Mouse (Mus musculus): ENCODE results near the gene Asxl1. TPM values are rescaled to one million over a fixed set of nuclear protein-coding genes. Genes with fewer than 3 reads are reported as not detected.

Gene Asxl1
- polyA plus RNA-seq, 1 experiment from 2014 or later: 13.5 TPM

DNA sequence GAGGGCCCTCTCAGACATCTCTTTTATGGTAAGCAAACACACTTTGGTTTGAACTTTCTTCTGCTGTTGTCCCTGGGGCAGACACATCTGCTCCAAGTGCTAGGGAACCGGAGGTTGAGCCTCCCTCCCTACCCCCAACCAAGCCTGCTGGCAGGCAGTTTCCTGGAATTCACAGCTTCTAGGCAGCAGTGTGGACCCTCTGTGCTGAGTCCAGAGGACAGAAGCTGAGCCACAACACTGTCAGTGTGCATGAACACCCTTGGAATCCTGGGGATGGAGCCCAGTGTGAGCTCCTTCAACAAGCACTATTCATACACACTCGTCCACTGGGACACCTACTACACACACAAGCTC, 91.7 kb downstream of the Asxl1 start:
- H3K36me3 ChIP-seq: 0 out of 2 replicates have a peak, but pooled peaks cover 3% of the 10 kb centered on the region
- peaks cover 92% of the 10 kb centered on the region for H3K4me1 ChIP-seq (replicated peaks)
- peak overlapping the region; percentile 31 for H3K9ac ChIP-seq
- 0 out of 2 replicates have a peak overlapping the region, but pooled peaks have one; percentile 0 for H3K4me3 ChIP-seq (replicated peaks)
- no peaks in the 10 kb centered on the region for H3K9me3 ChIP-seq
- ATAC-seq: peak; percentile 36
- H3K4me2 ChIP-seq (replicated peaks): peak overlapping the region; percentile 50
- WGBS: 18% methylated on average over 2 of the region's 2 CpGs
- no peaks in the 10 kb centered on the region for H3K27me3 ChIP-seq (replicated peaks)
- H3K27ac ChIP-seq: peak overlapping the region; percentile 86

DNA sequence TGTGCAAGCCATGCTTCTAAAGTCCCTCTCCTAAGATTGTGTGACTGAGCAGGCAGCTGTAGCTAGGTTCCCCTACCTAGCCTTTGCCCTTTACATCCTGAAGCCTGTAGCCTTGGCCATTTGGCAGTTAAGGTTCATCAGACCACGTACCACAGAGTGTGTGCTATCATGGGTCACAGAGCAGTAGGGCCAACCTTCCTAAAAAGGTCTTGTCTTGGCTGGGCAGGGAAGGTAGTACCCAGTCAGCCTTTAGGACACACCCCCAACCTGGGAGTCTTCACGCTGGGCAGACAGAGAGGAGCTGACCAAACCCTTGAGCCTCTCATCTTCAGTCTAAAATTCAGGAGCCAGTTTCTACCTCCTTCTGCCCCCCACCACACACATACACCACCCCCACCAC, 95.1 kb downstream of the Asxl1 start:
- Histone ChIP-seq H3K27ac (peak overlapping the region; percentile 98), H3K9ac (0 out of 2 replicates have a peak overlapping the region, but pooled peaks have one; percentile 95), H3K4me2 (replicated peaks) (peak overlapping the region; percentile 99), H3K9me3 (no peaks in the 10 kb centered on the region), H3K36me3 (0 out of 2 replicates have a peak, but pooled peaks cover 3% of the 10 kb centered on the region), H3K4me3 (replicated peaks) (peak overlapping the region; percentile 98), H3K4me1 (replicated peaks) (peaks cover 65% of the 10 kb centered on the region), H3K27me3 (replicated peaks) (no peaks in the 10 kb centered on the region)
- ATAC-seq: no peak
- 32% methylated on average over 2 of the region's 2 CpGs for WGBS

DNA sequence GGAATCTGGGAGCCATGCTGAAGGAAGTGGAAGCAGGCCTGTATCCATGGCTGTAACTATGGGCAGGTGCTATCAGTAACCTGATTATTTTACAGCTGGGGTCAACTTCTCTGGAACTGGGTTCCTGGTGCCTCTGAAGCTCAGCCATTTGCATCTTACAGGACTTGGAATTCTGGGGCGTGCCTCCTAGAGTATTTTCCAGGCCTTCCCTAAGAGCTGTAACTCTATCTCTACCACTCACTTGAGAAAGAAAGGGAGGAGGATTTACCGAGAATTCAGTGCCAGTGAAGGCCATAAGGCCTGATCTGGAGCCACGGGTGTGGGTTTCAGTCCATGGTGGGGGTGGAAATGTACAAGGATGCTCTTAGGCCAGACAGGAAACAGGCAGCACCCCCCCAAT, 95.6 kb downstream of the Asxl1 start:
- Histone ChIP-seq H3K9ac (peak overlapping the region; percentile 95), H3K27me3 (replicated peaks) (no peaks in the 10 kb centered on the region), H3K4me3 (replicated peaks) (peak overlapping the region; percentile 98), H3K4me2 (replicated peaks) (peak overlapping the region; percentile 99), H3K36me3 (no peaks in the 10 kb centered on the region), H3K27ac (peak overlapping the region; percentile 98), H3K4me1 (replicated peaks) (peaks cover 63% of the 10 kb centered on the region), H3K9me3 (no peaks in the 10 kb centered on the region)
- 12% methylated on average over 3 of the region's 3 CpGs for WGBS
- no peak for ATAC-seq

DNA sequence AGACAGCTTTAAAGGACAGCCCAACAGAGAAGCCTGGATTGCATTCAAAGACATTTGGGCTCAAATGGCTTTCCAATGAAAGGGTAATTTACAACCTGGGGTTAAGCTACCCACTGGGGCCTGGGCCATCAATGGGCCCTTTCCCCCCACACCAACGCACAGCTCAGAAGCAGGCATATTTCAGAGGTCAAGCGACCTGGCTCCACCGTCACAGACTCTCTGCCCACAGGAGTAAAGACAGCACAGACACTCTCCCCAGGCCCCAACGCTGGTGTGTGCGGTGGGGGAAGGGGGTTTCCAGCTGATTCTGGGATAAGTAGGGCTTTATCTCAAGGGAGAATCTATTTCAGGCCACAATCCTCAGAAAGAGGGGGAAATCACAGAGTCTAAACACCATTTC, 97.1 kb downstream of the Asxl1 start:
- Histone ChIP-seq H3K9ac (peak overlapping the region; percentile 95), H3K4me3 (replicated peaks) (peak overlapping the region; percentile 98), H3K4me2 (replicated peaks) (peak overlapping the region; percentile 99), H3K9me3 (no peaks in the 10 kb centered on the region), H3K36me3 (no peaks in the 10 kb centered on the region), H3K4me1 (replicated peaks) (peaks cover 54% of the 10 kb centered on the region), H3K27ac (peak overlapping the region; percentile 98), H3K27me3 (replicated peaks) (no peaks in the 10 kb centered on the region)
- 19% methylated on average over 5 of the region's 5 CpGs for WGBS
- no peak for ATAC-seq

DNA sequence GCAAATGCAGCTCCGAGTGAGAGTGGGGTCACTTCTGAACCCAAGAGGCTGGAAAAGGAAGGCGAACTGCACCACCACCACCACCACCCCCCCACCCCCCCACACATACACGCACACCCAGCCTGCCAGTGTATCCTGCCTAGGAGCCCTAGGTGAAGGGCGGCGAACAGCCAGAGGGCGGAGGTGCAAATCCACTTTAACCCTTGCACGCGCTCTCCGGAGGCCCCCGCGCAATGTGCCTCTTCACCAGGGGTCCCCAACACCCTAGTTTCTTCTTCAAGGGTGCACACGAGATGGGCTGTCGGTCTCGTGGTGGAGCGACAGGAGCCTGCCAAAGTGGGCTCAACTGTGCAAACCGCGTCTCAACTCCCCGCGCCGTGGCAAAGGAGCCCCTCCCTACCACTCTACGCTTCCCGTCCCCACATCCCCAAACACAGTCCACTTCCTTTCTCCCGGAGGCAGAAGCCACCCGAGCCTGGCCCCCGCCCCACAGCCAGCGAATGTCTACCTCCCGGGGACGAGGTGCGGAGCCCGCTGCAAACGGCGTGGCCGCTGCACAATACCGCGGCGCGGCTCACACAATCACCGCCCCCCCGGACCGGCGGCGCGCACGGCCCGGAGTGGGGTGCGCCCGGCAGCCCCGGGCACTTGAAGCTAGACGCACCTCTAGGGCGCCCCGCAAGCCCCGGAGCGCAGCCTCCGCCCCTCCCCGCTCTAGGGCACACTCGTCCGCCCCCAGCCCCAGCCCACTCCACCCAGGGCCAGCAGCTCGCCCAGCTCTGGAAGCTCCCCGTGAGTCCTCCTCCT, 98.0 kb downstream of the Asxl1 start:
- no peaks in the 10 kb centered on the region for H3K27me3 ChIP-seq (replicated peaks)
- peak; percentile 46 for ATAC-seq
- peak overlapping the region; percentile 95 for H3K9ac ChIP-seq
- peaks cover 45% of the 10 kb centered on the region for H3K4me1 ChIP-seq (replicated peaks)
- peak overlapping the region; percentile 98 for H3K4me3 ChIP-seq (replicated peaks)
- peak overlapping the region; percentile 98 for H3K27ac ChIP-seq
- no peaks in the 10 kb centered on the region for H3K36me3 ChIP-seq
- WGBS: under 1% methylated on average over 55 of the region's 59 CpGs
- H3K4me2 ChIP-seq (replicated peaks): peak overlapping the region; percentile 99
- H3K9me3 ChIP-seq: no peaks in the 10 kb centered on the region

DNA sequence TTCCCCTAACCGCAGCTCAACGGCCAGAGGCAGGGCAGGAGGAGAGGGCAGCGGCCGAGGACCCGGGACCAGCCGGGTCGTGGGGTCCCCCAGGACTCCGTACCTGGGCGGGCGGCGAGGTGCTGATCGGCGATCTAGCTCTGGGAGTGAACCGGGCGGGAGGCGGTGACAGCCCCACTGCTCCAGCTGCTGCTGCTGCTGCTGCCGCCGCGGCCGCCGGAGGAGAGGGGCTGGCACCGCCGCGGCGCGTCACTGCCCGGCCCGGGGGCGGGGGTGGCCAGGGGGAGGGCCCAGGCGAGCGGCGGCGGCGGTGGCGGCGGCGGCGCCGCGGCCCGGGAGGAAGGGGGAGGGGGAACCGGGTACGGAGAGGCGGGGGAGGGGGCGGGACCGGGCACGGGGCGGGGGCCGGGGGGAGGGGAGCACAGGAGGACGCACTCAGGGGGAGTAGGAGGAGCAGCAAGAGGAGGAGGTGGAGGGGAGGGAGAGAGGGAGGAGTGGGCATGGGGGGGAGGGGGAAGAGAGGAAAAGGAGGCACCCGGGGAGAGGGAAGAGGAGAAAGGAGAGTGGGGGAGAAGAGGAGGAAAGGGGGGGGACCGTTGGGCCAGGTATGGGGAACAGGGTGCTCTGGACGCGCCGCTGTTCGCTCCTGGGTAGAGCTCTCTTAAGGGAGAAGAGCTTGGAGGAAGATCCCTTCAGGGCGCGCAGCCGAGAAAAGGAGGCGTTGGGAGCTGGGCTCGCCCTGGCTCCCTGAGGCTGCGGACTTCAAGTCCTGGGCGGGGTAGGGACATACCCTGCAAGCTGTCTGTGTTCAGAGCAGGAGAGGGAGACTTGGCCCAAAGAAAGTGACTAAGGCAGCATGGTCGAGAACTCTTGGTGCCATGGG, 98.9 kb downstream of the Asxl1 start:
- Histone ChIP-seq H3K9me3 (no peaks in the 10 kb centered on the region), H3K36me3 (no peaks in the 10 kb centered on the region), H3K27ac (peak overlapping the region; percentile 98), H3K4me1 (replicated peaks) (peaks cover 39% of the 10 kb centered on the region), H3K4me2 (replicated peaks) (peak overlapping the region; percentile 99), H3K27me3 (replicated peaks) (no peaks in the 10 kb centered on the region), H3K9ac (peak overlapping the region; percentile 95), H3K4me3 (replicated peaks) (peak overlapping the region; percentile 98)
- peak; percentile 76 for ATAC-seq
- WGBS: 1% methylated on average over 30 of the region's 64 CpGs

DNA sequence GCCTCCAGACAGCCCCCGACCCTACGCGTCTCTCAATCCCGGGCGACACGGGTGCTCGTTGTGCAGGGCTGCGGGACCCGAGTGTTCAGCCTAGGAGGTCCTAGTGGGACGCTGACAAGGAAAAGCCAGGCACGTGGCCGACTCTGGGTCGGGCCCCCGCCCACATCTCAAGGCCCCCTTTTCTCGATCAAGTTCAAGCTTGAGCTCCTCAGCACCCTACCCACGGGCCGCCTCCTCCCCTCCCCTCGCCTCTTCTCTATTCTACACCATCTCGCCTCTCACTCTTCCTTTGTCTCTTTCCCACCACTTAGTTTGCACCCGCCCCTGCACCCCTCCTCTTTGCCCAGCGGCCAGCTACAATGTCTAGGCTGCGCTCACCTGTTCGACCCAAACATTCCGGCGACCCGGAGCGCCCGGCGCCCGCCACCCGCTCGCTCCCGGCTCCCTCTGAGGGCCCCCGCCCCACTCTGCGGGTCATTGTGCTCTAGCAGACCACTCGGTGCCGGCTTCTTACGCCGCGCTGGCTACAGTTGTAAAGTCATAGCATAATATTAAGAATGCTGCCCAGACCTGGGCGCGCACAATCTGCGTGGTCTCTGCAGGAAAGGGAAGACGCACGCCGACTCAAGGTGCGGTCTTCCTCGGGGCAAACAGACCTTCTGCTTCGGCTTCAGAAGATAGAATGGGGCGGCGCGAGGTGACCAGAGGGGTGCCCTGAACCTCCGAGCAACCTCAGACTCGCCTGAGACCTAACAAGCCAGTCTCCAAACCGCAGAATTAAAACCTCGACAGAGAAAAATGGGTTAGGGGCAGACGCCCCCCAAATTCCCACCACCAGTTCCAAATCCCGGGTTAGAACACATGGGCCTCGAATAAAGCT, 99.7 kb downstream of the Asxl1 start:
- Histone ChIP-seq H3K4me2 (replicated peaks) (peak overlapping the region; percentile 99), H3K4me3 (replicated peaks) (peak overlapping the region; percentile 98), H3K9ac (peak overlapping the region; percentile 71), H3K27ac (peak overlapping the region; percentile 98), H3K9me3 (no peaks in the 10 kb centered on the region), H3K27me3 (replicated peaks) (no peaks in the 10 kb centered on the region), H3K4me1 (replicated peaks) (peaks cover 35% of the 10 kb centered on the region), H3K36me3 (no peaks in the 10 kb centered on the region)
- WGBS: under 1% methylated on average over 59 of the region's 59 CpGs
- ATAC-seq: peak; percentile 40; the same call in 1 of the 2 replicates

DNA sequence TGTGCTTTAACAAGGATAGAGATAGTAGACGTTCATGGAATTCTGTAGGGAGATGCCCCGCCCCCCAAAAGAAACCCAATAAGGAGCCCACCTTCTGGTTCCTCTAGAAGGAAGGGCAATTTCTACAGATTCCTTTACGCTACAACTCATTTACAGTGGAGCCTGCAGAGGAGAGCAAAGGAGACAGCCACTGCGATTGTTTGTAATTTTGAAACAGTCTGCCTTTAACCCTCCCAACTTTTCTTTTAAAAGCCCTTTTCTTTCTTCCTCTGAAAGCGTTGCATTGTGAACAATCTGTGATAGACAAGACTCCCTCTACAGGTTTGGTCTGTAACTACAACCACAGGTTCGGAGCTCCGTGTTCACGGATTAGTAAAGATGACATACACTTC, 100.4 kb downstream of the Asxl1 start:
- Histone ChIP-seq H3K9ac (peak overlapping the region; percentile 71), H3K27me3 (replicated peaks) (no peaks in the 10 kb centered on the region), H3K27ac (peak overlapping the region; percentile 98), H3K4me1 (replicated peaks) (peaks cover 28% of the 10 kb centered on the region), H3K9me3 (no peaks in the 10 kb centered on the region), H3K4me3 (replicated peaks) (peak overlapping the region; percentile 98), H3K4me2 (replicated peaks) (peak overlapping the region; percentile 99), H3K36me3 (no peaks in the 10 kb centered on the region)
- WGBS: 0% methylated on average over 8 of the region's 8 CpGs
- ATAC-seq: no peak

DNA sequence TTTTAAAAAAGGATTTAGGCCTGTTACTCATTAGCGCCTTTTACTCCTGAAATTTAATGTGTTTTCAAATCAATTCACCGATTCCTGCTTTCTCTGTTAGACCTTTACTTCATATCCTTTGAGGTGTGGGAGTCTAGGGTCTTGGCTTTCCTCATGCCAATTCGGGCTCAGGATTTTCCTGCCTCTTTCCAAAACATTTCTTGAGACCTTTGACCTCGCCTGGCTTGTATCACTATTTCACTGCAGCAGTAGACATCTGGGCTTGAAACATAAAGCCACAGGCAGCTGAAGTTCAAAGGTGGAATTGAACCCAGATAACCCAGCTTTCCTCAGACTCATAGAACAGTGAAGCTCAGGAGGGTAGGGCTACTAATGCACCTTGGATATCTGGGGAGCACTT, 100.8 kb downstream of the Asxl1 start:
- Histone ChIP-seq H3K9me3 (no peaks in the 10 kb centered on the region), H3K4me1 (replicated peaks) (peaks cover 24% of the 10 kb centered on the region), H3K27ac (no peak overlapping the region; the same call in 1 of the 2 replicates), H3K4me2 (replicated peaks) (peak overlapping the region; percentile 99), H3K9ac (0 out of 2 replicates have a peak overlapping the region, but pooled peaks have one; percentile 6), H3K36me3 (no peaks in the 10 kb centered on the region), H3K4me3 (replicated peaks) (no peak overlapping the region), H3K27me3 (replicated peaks) (no peaks in the 10 kb centered on the region)
- WGBS: 21% methylated on average over 4 of the region's 4 CpGs
- ATAC-seq: no peak

DNA sequence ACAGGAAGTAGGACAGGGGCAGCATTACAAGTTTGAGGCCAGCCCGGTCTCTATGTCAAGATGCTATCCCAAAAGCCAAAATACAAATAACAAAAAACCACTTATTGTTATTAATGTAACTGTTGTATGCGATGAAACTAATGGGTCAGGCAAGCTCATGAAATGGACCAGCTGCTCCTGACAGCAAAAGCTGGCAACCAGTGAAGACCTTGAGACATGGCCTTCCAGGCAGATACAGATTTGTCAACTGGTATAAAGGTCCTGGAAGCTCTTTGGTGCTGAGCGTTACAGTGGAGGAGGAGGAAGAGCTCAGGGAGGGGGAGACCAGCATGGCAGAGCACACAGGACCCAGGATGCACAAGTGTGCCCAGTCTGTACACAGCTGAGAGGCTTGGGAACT, 102.1 kb downstream of the Asxl1 start:
- Histone ChIP-seq H3K4me2 (replicated peaks) (no peak overlapping the region), H3K27me3 (replicated peaks) (no peaks in the 10 kb centered on the region), H3K9me3 (no peaks in the 10 kb centered on the region), H3K4me3 (replicated peaks) (no peak overlapping the region), H3K27ac (no peak overlapping the region), H3K4me1 (replicated peaks) (peaks cover 11% of the 10 kb centered on the region; the same call in 1 of the 2 replicates), H3K36me3 (no peaks in the 10 kb centered on the region), H3K9ac (no peak overlapping the region)
- ATAC-seq: no peak
- 67% methylated on average over 3 of the region's 3 CpGs for WGBS

DNA sequence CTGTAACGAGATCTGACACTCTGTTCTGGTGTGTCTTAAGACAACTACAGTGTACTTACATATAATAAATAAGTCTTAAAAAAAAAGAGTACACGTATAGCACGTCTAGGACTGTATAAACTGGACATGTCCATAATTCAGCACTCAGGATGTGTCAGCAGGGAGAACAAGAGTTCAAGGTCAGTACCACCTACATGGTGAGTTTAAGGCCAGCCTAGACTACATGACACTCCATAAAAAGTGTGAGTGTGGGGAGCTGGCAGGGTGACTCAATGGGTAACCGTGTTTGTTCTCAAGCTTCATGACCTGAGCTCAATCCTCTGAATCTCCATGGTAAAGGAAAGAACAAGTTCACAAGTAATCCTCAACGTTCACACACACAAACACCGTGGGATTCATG, 102.9 kb downstream of the Asxl1 start:
- WGBS: 73% methylated on average over 6 of the region's 6 CpGs
- ATAC-seq: no peak
- H3K27ac ChIP-seq: no peak overlapping the region

More for the DNA sequence above, 102.9 kb downstream of the Asxl1 start:
- H3K4me3 ChIP-seq (replicated peaks): no peak overlapping the region
- no peak overlapping the region for H3K9ac ChIP-seq
- no peaks in the 10 kb centered on the region for H3K27me3 ChIP-seq (replicated peaks)
- H3K4me1 ChIP-seq (replicated peaks): 0 out of 2 replicates have a peak, but pooled peaks cover 9% of the 10 kb centered on the region
- H3K9me3 ChIP-seq: no peaks in the 10 kb centered on the region
- no peaks in the 10 kb centered on the region for H3K36me3 ChIP-seq
- no peak overlapping the region for H3K4me2 ChIP-seq (replicated peaks)

Data from intestine, embryonic 15.5 days (tissue).